Mouse (Mus musculus) midbrain, embryonic 14.5 days (tissue): ENCODE measurements at regions not wholly inside any gene's neighbourhood (a gene's known extent, or its start where the extent isn't known, plus 50 kb on each side); places are given as distances from the start of the nearest gene placed in this dataset.

Experiments
- ATAC-seq: fragments of 200-750 bp; cut with Nextera tagmentation; 2 replicates; pipeline ENCODE4 v1.8.0; 2017; ENCODE audit warnings: moderate number of reproducible peaks, moderate library complexity; ENCODE audit not compliant: low FRiP score, low TSS enrichment
- DNase-seq: peaks from one replicate; pipeline ENCODE4 v3.0.0-alpha.2; 2015
- H3K27ac ChIP-seq: fragments of 300-500 bp; sonication (generic); replicated peaks from 2 replicates; pipeline ENCODE4 v1.5.1; 2014; ENCODE audit warnings: mild to moderate bottlenecking, low read depth, low read length, moderate library complexity
- H3K27me3 ChIP-seq: fragments of 300-500 bp; sonication (generic); 2 replicates; pipeline ENCODE4 v1.6.1; 2014; ENCODE audit warnings: low read length, control low read depth, mixed read lengths; ENCODE audit not compliant: control insufficient read depth, insufficient read depth
- H3K36me3 ChIP-seq: fragments of 300-500 bp; sonication (generic); 2 replicates; pipeline ENCODE4 v1.6.1; 2014; ENCODE audit warnings: low read length, control low read depth; ENCODE audit not compliant: control insufficient read depth, insufficient read depth
- H3K4me1 ChIP-seq: fragments of 300-500 bp; sonication (generic); 2 replicates; pipeline ENCODE4 v1.6.1; 2014; ENCODE audit warnings: mild to moderate bottlenecking, antibody characterized with exemption, low read length, control low read depth; ENCODE audit not compliant: control insufficient read depth, insufficient read depth
- H3K4me2 ChIP-seq: fragments of 300-500 bp; sonication (generic); 2 replicates; pipeline ENCODE4 v1.6.1; 2014; ENCODE audit warnings: mild to moderate bottlenecking, low read length, moderate library complexity
- H3K4me3 ChIP-seq: fragments of 300-500 bp; sonication (generic); replicated peaks from 2 replicates; pipeline ENCODE4 v1.5.1; 2014; ENCODE audit warnings: low read depth, low read length
- H3K9ac ChIP-seq: fragments of 300-500 bp; sonication (generic); replicated peaks from 2 replicates; pipeline ENCODE4 v1.6.1; 2014; ENCODE audit warnings: mild to moderate bottlenecking, low read length, moderate library complexity
- H3K9me3 ChIP-seq: fragments of 300-500 bp; sonication (generic); 2 replicates; pipeline ENCODE4 v1.6.1; 2016; ENCODE audit warnings: low read length, control low read depth, mixed read lengths; ENCODE audit not compliant: control insufficient read depth
- WGBS: fragments of 180-500 bp; shearing (Covaris S2); extraction: QIAGEN DNeasy Blood & Tissue Kit; methylation state at CpG from one replicate; pipeline ENCODE4 v1.1.7; 2014; 5-methylcytosine and 5-hydroxymethylcytosine counted together

DNA sequence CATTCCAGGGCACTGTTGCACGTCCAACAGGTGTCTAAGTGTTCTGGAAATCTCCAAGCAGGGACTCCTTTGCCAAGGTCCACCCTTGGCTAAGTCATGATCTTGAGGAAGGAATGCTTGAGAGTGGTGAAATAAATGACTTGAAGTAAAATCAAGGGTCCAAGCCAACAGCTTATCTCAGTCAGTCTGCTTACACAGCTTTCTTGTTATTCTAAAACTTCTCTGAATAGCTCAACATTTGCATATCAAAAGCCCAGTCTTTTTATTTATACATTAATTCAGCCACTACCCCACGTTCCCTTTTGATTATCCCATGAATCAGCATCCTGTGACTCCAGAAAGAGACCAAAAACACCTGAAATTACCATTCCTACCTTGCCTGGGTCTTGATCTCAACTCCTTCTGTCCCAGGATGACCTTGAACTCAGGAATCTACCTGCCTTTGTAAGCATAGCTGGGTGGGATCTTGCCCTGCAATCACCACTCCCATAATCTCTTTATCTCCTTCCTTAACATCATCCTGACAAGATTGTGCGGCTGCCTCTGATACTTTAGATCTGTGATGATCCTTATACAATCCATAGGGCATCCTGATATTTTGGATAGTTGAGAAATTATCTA is 57.5 kb upstream of the Sestd1 start:
- no peaks in the 10 kb centered on the region for H3K27me3 ChIP-seq
- no peak overlapping the region for H3K4me2 ChIP-seq
- no peak for DNase-seq
- H3K4me1 ChIP-seq: peaks cover 7% of the 10 kb centered on the region; the same call in 1 of the 2 replicates
- H3K9ac ChIP-seq: no peak overlapping the region
- no peak overlapping the region for H3K27ac ChIP-seq
- no peak overlapping the region for H3K4me3 ChIP-seq
- H3K36me3 ChIP-seq: no peaks in the 10 kb centered on the region
- no peaks in the 10 kb centered on the region for H3K9me3 ChIP-seq
- ATAC-seq: no peak
- WGBS: 60% methylated on average over 3 of the region's 3 CpGs

DNA sequence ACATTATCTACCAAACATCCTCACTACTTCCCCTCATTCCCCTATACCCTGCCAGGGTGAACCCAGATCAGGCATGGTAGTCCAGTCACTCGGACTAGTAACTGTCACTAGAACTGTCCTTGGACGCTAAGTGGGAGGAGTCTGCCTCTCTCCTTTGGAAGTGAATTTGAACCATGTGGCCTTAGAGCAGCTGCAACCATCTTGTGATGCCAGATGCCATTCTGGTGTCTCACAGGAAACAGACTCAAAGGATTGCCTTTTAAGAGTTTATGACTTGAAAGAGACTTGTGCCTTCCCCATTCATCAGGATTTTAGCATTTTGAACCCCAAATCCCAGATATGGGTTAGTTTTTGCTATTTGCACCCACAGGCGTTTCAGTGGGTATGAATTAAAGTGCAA is 56.9 kb upstream of the Sestd1 start:
- no peak for ATAC-seq
- no peak for DNase-seq
- Histone ChIP-seq H3K9ac (no peak overlapping the region), H3K27ac (no peak overlapping the region), H3K4me1 (peaks cover 7% of the 10 kb centered on the region; the same call in 1 of the 2 replicates), H3K4me2 (no peak overlapping the region), H3K36me3 (no peaks in the 10 kb centered on the region), H3K9me3 (no peaks in the 10 kb centered on the region), H3K27me3 (no peaks in the 10 kb centered on the region), H3K4me3 (no peak overlapping the region)
- WGBS: 84% methylated on average over 3 of the region's 3 CpGs

DNA sequence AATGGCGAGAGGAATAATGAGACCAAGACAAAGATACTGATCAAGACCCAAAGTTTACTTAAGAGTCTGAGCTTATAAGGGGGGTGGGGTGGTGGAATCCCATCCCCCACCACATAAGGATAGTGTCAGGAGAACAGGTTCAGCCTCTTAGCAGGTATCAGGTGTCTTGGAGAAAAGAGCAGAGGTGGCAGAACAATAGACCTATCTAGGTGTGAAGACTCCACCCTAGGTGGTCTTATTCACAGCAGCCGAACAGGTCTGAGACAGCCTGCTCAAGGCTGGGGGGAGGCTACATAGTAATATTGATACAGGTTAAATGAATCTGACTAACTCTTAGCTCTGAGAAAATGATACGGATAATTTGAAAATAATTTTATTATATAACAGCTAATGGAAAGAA is 56.4 kb upstream of the Sestd1 start:
- H3K9me3 ChIP-seq: no peaks in the 10 kb centered on the region
- no peak overlapping the region for H3K4me2 ChIP-seq
- peaks cover 7% of the 10 kb centered on the region; the same call in 1 of the 2 replicates for H3K4me1 ChIP-seq
- no peak overlapping the region for H3K4me3 ChIP-seq
- no peak overlapping the region for H3K9ac ChIP-seq
- 83% methylated on average over 3 of the region's 3 CpGs for WGBS
- no peaks in the 10 kb centered on the region for H3K27me3 ChIP-seq
- no peaks in the 10 kb centered on the region for H3K36me3 ChIP-seq
- no peak overlapping the region for H3K27ac ChIP-seq
- ATAC-seq (no peak), DNase-seq (no peak)

GRCm38 (mm10) chr2:77334706-77335105 is 54.3 kb upstream of the Sestd1 start:
- ATAC-seq (no peak), DNase-seq (no peak)
- WGBS: 79% methylated on average over 9 of the region's 9 CpGs
- H3K4me1 ChIP-seq: peaks cover 7% of the 10 kb centered on the region; the same call in 1 of the 2 replicates
- H3K4me3 ChIP-seq: no peak overlapping the region
- H3K9ac ChIP-seq: no peak overlapping the region
- H3K9me3 ChIP-seq: no peaks in the 10 kb centered on the region
- H3K4me2 ChIP-seq: no peak overlapping the region
- H3K27ac ChIP-seq: no peak overlapping the region
- no peaks in the 10 kb centered on the region for H3K27me3 ChIP-seq
- H3K36me3 ChIP-seq: no peaks in the 10 kb centered on the region

- Histone ChIP-seq H3K27ac (peak overlapping the region; percentile 49; the same call in 1 of the 2 replicates), H3K36me3 (no peaks in the 10 kb centered on the region), H3K4me3 (no peak overlapping the region), H3K9ac (no peak overlapping the region), H3K27me3 (no peaks in the 10 kb centered on the region), H3K4me1 (peaks cover 7% of the 10 kb centered on the region; the same call in 1 of the 2 replicates), H3K9me3 (no peaks in the 10 kb centered on the region), H3K4me2 (no peak overlapping the region)
- 38% methylated on average over 8 of the region's 8 CpGs for WGBS
- ATAC-seq (no peak), DNase-seq (peak; percentile 59)
These were observed 53.1 kb upstream of the Sestd1 start for GRCm38 (mm10) chr2:77333394-77334079.
